Mouse (Mus musculus) telencephalon, adult 2 months (tissue): ENCODE data around the gene Gm45837.
A peak's percentile ranks its signal among the peaks of the same experiment; 100 is the strongest.

Experiments used
- DNase-seq: peaks from one replicate; pipeline ENCODE4 v3.0.0-alpha.2; 2011; ENCODE audit warnings: low read depth, low spot score

Gene Gm45837

GRCm38 (mm10) chr7:101410267-101410936 is at the start of gene Gm45837:
Gm45837 (plus strand) TSS chr7:101410886.
- no peak for DNase-seq

- DNase-seq = no peak
Measured at GRCm38 (mm10) chr7:101361021-101361420, 49.7 kb upstream of the Gm45837 start.

- no peak for DNase-seq
Measured at GRCm38 (mm10) chr7:101361767-101362166, 48.9 kb upstream of the Gm45837 start.

GRCm38 (mm10) chr7:101362791-101363191 is 47.9 kb upstream of the Gm45837 start:
- no peak for DNase-seq

GRCm38 (mm10) chr7:101363914-101364313 is 46.8 kb upstream of the Gm45837 start:
- no peak for DNase-seq

GRCm38 (mm10) chr7:101367901-101368852 is 42.5 kb upstream of the Gm45837 start:
- no peak for DNase-seq

GRCm38 (mm10) chr7:101369666-101370065 is 41.0 kb upstream of the Gm45837 start:
- no peak for DNase-seq

GRCm38 (mm10) chr7:101373082-101373481 is 37.6 kb upstream of the Gm45837 start:
- no peak for DNase-seq

- DNase-seq = peak; percentile 67
Measured at GRCm38 (mm10) chr7:101374155-101374554, 36.5 kb upstream of the Gm45837 start.

GRCm38 (mm10) chr7:101376701-101377340 is 33.9 kb upstream of the Gm45837 start:
- no peak for DNase-seq

GRCm38 (mm10) chr7:101377741-101378262 is 32.9 kb upstream of the Gm45837 start:
- DNase-seq = no peak

- DNase-seq = no peak
Measured at GRCm38 (mm10) chr7:101378285-101378684, 32.4 kb upstream of the Gm45837 start.

GRCm38 (mm10) chr7:101378796-101379465 is 31.8 kb upstream of the Gm45837 start:
- no peak for DNase-seq

GRCm38 (mm10) chr7:101379732-101380131 is 31.0 kb upstream of the Gm45837 start:
- no peak for DNase-seq

GRCm38 (mm10) chr7:101381512-101381911 is 29.2 kb upstream of the Gm45837 start:
- DNase-seq = no peak

GRCm38 (mm10) chr7:101382378-101382777 is 28.3 kb upstream of the Gm45837 start:
- no peak for DNase-seq

- DNase-seq = no peak
Measured at GRCm38 (mm10) chr7:101383756-101384155, 26.9 kb upstream of the Gm45837 start.

GRCm38 (mm10) chr7:101384931-101385330 is 25.8 kb upstream of the Gm45837 start:
- DNase-seq = no peak

- DNase-seq = no peak
Measured at GRCm38 (mm10) chr7:101385331-101385733, 25.4 kb upstream of the Gm45837 start.

GRCm38 (mm10) chr7:101385866-101386452 is 24.7 kb upstream of the Gm45837 start:
- no peak for DNase-seq

- DNase-seq = no peak
Measured at GRCm38 (mm10) chr7:101389256-101389655, 21.4 kb upstream of the Gm45837 start.
